In genomic region chr5:136556328-136557262, GRCm38 (mm10) we compare ENCODE assay signal across 13 mouse cellular contexts. TPM values are rescaled to one million over a fixed set of nuclear protein-coding genes. Genes with fewer than 3 reads are reported as not detected.
DNase-seq lines count a peak whose midpoint lies in the region; ATAC-seq lines count a peak whose summit lies in the region.
"Had no signal": no experiment of that assay in that cellular context is flagged by ENCODE, and none has a peak within 500 bp of the region (broad histone marks: within the 10 kb centered on the region; RNA-seq: fewer than 3 reads in every experiment).

No protein-coding gene starts in this region.

- peak overlapping the region; percentile 77 for H3K27ac ChIP-seq in heart, embryonic 12.5 days (ENCODE audit: poor library complexity, severe bottlenecking)
- 0 out of 2 replicates have a peak overlapping the region, but pooled peaks have one; percentile 12 for H3K27ac ChIP-seq in kidney, embryonic 16.5 days (ENCODE audit: low read length)
- no peak overlapping the region for H3K27ac ChIP-seq in midbrain, embryonic 11.5 days (ENCODE audit: low read depth, low read length)
- no peak overlapping the region for H3K27ac ChIP-seq in midbrain, embryonic 14.5 days (replicated peaks; ENCODE audit: low read depth, low read length)
- H3K27ac ChIP-seq: hindbrain, embryonic 14.5 days; macrophage; neural tube, embryonic 13.5 days; stomach, embryonic 15.5 days had no signal

- peak; percentile 14; the same call in 1 of the 2 replicates for ATAC-seq in heart, embryonic 12.5 days (ENCODE audit: insufficient number of reproducible peaks, low FRiP score)
- ATAC-seq in kidney, embryonic 16.5 days (ENCODE audit: low FRiP score, low TSS enrichment) = no peak
- ATAC-seq in midbrain, embryonic 11.5 days (ENCODE audit: low FRiP score) = no peak
- ATAC-seq in midbrain, embryonic 14.5 days (ENCODE audit: low FRiP score, low TSS enrichment) = no peak

- H3K9me3 ChIP-seq in heart, embryonic 12.5 days (replicated peaks) = no peaks in the 10 kb centered on the region
- no peaks in the 10 kb centered on the region for H3K9me3 ChIP-seq in kidney, embryonic 16.5 days (ENCODE audit: low read length)
- no peaks in the 10 kb centered on the region for H3K9me3 ChIP-seq in midbrain, embryonic 11.5 days (ENCODE audit: control insufficient read depth, low read length)
- no peaks in the 10 kb centered on the region for H3K9me3 ChIP-seq in midbrain, embryonic 14.5 days (ENCODE audit: control insufficient read depth, low read length)
- H3K9me3 ChIP-seq: G1E; limb, embryonic 12.5 days; neural tube, embryonic 13.5 days; stomach, embryonic 15.5 days had no signal

- H3K36me3 ChIP-seq in heart, embryonic 12.5 days = no peaks in the 10 kb centered on the region
- no peaks in the 10 kb centered on the region for H3K36me3 ChIP-seq in kidney, embryonic 16.5 days (ENCODE audit: insufficient read depth, low read length)
- no peaks in the 10 kb centered on the region for H3K36me3 ChIP-seq in midbrain, embryonic 11.5 days (ENCODE audit: control insufficient read depth, insufficient read depth, low read length)
- H3K36me3 ChIP-seq in midbrain, embryonic 14.5 days (ENCODE audit: control insufficient read depth, insufficient read depth, low read length) = 0 out of 2 replicates have a peak, but pooled peaks cover 3% of the 10 kb centered on the region
- H3K36me3 ChIP-seq: G1E; neural tube, embryonic 13.5 days; stomach, embryonic 15.5 days had no signal

- 0 out of 2 replicates have a peak overlapping the region, but pooled peaks have one; percentile 18 for H3K4me2 ChIP-seq in heart, embryonic 12.5 days
- H3K4me2 ChIP-seq in kidney, embryonic 16.5 days (replicated peaks; ENCODE audit: low read depth, low read length) = no peak overlapping the region
- no peak overlapping the region for H3K4me2 ChIP-seq in midbrain, embryonic 11.5 days
- H3K4me2 ChIP-seq in midbrain, embryonic 14.5 days (ENCODE audit: low read length) = no peak overlapping the region
- H3K4me2 ChIP-seq: hindbrain, embryonic 14.5 days; limb, embryonic 12.5 days; neural tube, embryonic 13.5 days; stomach, embryonic 15.5 days had no signal

- WGBS in heart, embryonic 12.5 days = 84% methylated on average over 14 of the region's 14 CpGs
- WGBS in kidney, embryonic 16.5 days = 69% methylated on average over 14 of the region's 14 CpGs
- WGBS in midbrain, embryonic 11.5 days = 88% methylated on average over 14 of the region's 14 CpGs
- WGBS in midbrain, embryonic 14.5 days = 80% methylated on average over 14 of the region's 14 CpGs

- H3K4me3 ChIP-seq in heart, embryonic 12.5 days = no peak overlapping the region
- no peak overlapping the region for H3K4me3 ChIP-seq in kidney, embryonic 16.5 days (ENCODE audit: low read length)
- H3K4me3 ChIP-seq in midbrain, embryonic 11.5 days (ENCODE audit: low read depth, low read length) = no peak overlapping the region
- H3K4me3 ChIP-seq in midbrain, embryonic 14.5 days (replicated peaks; ENCODE audit: low read depth, low read length) = no peak overlapping the region
- H3K4me3 ChIP-seq: limb, embryonic 12.5 days; neural tube, embryonic 13.5 days; stomach, embryonic 15.5 days had no signal

- DNase-seq in heart, adult 8-10 months (ENCODE audit: low spot score) = no peak
- no peak for DNase-seq in kidney, postnatal 14 days
- peak; percentile 53 for DNase-seq in midbrain, embryonic 11.5 days (ENCODE audit: low spot score, missing footprints)
- no peak for DNase-seq in midbrain, embryonic 14.5 days
- DNase-seq in left cerebral cortex, postnatal 4 days = no peak

- peaks cover 72% of the 10 kb centered on the region for H3K4me1 ChIP-seq in heart, embryonic 12.5 days (replicated peaks)
- peaks cover 60% of the 10 kb centered on the region for H3K4me1 ChIP-seq in kidney, embryonic 16.5 days (ENCODE audit: insufficient read depth, low read length)
- peaks cover 4% of the 10 kb centered on the region; the same call in 1 of the 2 replicates for H3K4me1 ChIP-seq in midbrain, embryonic 11.5 days (ENCODE audit: control insufficient read depth, insufficient read depth, low read length)
- 0 out of 2 replicates have a peak, but pooled peaks cover 11% of the 10 kb centered on the region for H3K4me1 ChIP-seq in midbrain, embryonic 14.5 days (ENCODE audit: control insufficient read depth, insufficient read depth, low read length)

- H3K9ac ChIP-seq in heart, embryonic 12.5 days = peak overlapping the region; percentile 44; the same call in 1 of the 2 replicates
- no peak overlapping the region for H3K9ac ChIP-seq in kidney, embryonic 16.5 days (replicated peaks; ENCODE audit: low read length)
- no peak overlapping the region for H3K9ac ChIP-seq in midbrain, embryonic 11.5 days (ENCODE audit: low read length)
- no peak overlapping the region for H3K9ac ChIP-seq in midbrain, embryonic 14.5 days (replicated peaks; ENCODE audit: low read length)
- H3K9ac ChIP-seq: hindbrain, embryonic 14.5 days; limb, embryonic 12.5 days; neural tube, embryonic 13.5 days; stomach, embryonic 15.5 days had no signal

- no peaks in the 10 kb centered on the region for H3K27me3 ChIP-seq in heart, embryonic 12.5 days (replicated peaks)
- H3K27me3 ChIP-seq in kidney, embryonic 16.5 days (ENCODE audit: insufficient read depth, low read length) = no peaks in the 10 kb centered on the region
- no peaks in the 10 kb centered on the region for H3K27me3 ChIP-seq in midbrain, embryonic 11.5 days (ENCODE audit: control insufficient read depth, insufficient read depth, low read length)
- no peaks in the 10 kb centered on the region for H3K27me3 ChIP-seq in midbrain, embryonic 14.5 days (ENCODE audit: control insufficient read depth, insufficient read depth, low read length)
- H3K27me3 ChIP-seq: limb, embryonic 12.5 days; neural tube, embryonic 13.5 days; stomach, embryonic 15.5 days had no signal

- intact Hi-C loops in left cerebral cortex, postnatal 4 days (cut with DNase I) = no loop called here

RNA-seq across cellular contexts. Expression of gene Cux1, which starts 10.7 kb away (rescaled TPM):
- 81.0 and 85.4 TPM in 2 replicates for polyA plus RNA-seq in heart, embryonic 12.5 days (2016; fragmentation: Nextera tagmentation; extraction: Ambion mirVana)
- total RNA-seq in heart, adult 8-10 months (2022) = 100 to 1,000 TPM in 1 of 4 experiments, 10 to 100 TPM in 3; 79.3 to 102 (median 88.5) TPM
- polyA plus RNA-seq in kidney, embryonic 16.5 days (2015; fragmentation: Nextera tagmentation; extraction: Ambion mirVana) = 110 and 123 TPM in 2 replicates
- polyA plus RNA-seq in midbrain, embryonic 11.5 days (2014; fragmentation: Nextera tagmentation; extraction: Ambion mirVana) = 117 and 130 TPM in 2 replicates
- 109 and 112 TPM in 2 replicates for polyA plus RNA-seq in midbrain, embryonic 14.5 days (2014; fragmentation: Nextera tagmentation; extraction: Ambion mirVana)
- total RNA-seq in left cerebral cortex, postnatal 4 days (2021) = 100 to 1,000 TPM; 163 to 173 TPM

Comparison
In these comparisons a context has a peak if more than half of its experiments do, and no peak if none do; other contexts are left out.
1. H3K27ac ChIP-seq: peak in heart, embryonic 12.5 days (single experiment) and kidney, embryonic 16.5 days (single experiment); none in midbrain, embryonic 11.5 days (single experiment) and midbrain, embryonic 14.5 days (single experiment).